In the genomic region with DNA sequence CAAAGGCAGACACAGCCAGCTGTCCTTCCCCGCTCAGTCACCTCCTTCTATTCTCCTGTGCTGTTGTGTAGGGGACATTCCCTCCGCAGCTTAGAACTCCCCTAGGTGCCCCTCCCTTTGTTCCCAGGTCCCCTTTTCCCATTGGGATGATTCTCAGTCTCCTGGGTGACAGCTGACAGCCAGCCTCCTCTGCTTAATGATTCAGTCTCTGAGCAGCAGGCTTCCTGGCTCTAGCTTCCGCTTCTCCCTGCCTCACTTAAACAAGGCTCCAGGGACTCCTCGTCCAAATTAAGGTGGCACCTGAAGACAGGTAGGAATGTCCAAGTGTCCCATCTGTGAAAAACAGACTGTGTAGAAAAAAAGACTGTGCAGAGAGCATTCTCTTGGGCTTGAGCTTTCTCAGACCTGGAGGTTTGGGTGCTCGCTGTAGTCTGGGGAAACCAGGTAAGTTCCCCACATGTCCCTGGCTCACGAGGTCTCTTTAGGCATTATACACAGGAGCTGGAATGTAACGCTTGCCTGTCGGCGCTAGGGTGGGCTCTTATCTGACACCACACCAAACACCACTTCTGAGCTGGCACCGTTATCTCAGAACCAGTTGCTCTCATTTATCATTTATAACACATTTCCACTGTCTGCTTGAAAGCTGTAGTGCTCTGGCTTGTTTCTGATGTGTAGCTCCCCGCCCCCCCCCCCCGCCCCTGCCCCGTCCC, we compare ENCODE assay signal across 10 mouse cellular contexts. TPM values are rescaled to one million over a fixed set of nuclear protein-coding genes. Genes with fewer than 3 reads are reported as not detected.
DNase-seq lines count a peak whose midpoint lies in the region; ATAC-seq and TF ChIP-seq lines count a peak whose summit lies in the region.
"Had no signal": no experiment of that assay in that cellular context is flagged by ENCODE, and none has a peak within 500 bp of the region (broad histone marks: within the 10 kb centered on the region; RNA-seq: fewer than 3 reads in every experiment).

No protein-coding gene starts in this region.

- no peak for TF ChIP-seq CTCF in hindbrain, postnatal 0 days (IDR thresholded peaks at IDR 0.05; ENCODE audit: low read depth)

- H3K4me3 ChIP-seq in kidney, embryonic 15.5 days (replicated peaks), result no peak overlapping the region
- H3K4me3 ChIP-seq in embryonic facial prominence, embryonic 10.5 days, result no peak overlapping the region
- H3K4me3 ChIP-seq in hindbrain, postnatal 0 days (ENCODE audit: low read length), result no peak overlapping the region
- H3K4me3 ChIP-seq in midbrain, embryonic 16.5 days (ENCODE audit: low read depth, low read length), result no peak overlapping the region

- no peak overlapping the region for H3K4me2 ChIP-seq in kidney, embryonic 15.5 days
- H3K4me2 ChIP-seq in hindbrain, postnatal 0 days (ENCODE audit: low read depth, low read length), result no peak overlapping the region
- H3K4me2 ChIP-seq in midbrain, embryonic 16.5 days (ENCODE audit: low read length), result no peak overlapping the region

- no peaks in the 10 kb centered on the region for H3K9me3 ChIP-seq in kidney, embryonic 15.5 days (replicated peaks)
- H3K9me3 ChIP-seq in embryonic facial prominence, embryonic 10.5 days, result no peaks in the 10 kb centered on the region
- H3K9me3 ChIP-seq in hindbrain, postnatal 0 days (ENCODE audit: low read length), result no peaks in the 10 kb centered on the region
- H3K9me3 ChIP-seq in midbrain, embryonic 16.5 days (replicated peaks; ENCODE audit: control insufficient read depth, low read length, poor library complexity, severe bottlenecking), result no peaks in the 10 kb centered on the region

- no peaks in the 10 kb centered on the region for H3K27me3 ChIP-seq in kidney, embryonic 15.5 days
- H3K27me3 ChIP-seq in embryonic facial prominence, embryonic 10.5 days (replicated peaks; ENCODE audit: low read depth, poor library complexity, severe bottlenecking), result no peaks in the 10 kb centered on the region
- H3K27me3 ChIP-seq in hindbrain, postnatal 0 days (ENCODE audit: insufficient read depth, low read length), result no peaks in the 10 kb centered on the region
- no peaks in the 10 kb centered on the region for H3K27me3 ChIP-seq in midbrain, embryonic 16.5 days (ENCODE audit: control insufficient read depth, insufficient read depth, low read depth, low read length)

- H3K27ac ChIP-seq in kidney, embryonic 15.5 days, result no peak overlapping the region
- H3K27ac ChIP-seq in embryonic facial prominence, embryonic 10.5 days (replicated peaks), result peak overlapping the region; percentile 65
- H3K27ac ChIP-seq in hindbrain, postnatal 0 days, result peak overlapping the region; percentile 51; the same call in 1 of the 2 replicates
- H3K27ac ChIP-seq in midbrain, embryonic 16.5 days (ENCODE audit: low read length), result peak overlapping the region; percentile 39

- whole genome bisulfite sequencing in kidney, embryonic 15.5 days, result 51% methylated on average over 13 of the region's 13 CpGs
- 61% methylated on average over 13 of the region's 13 CpGs for WGBS in embryonic facial prominence, embryonic 10.5 days
- 35% methylated on average over 13 of the region's 13 CpGs for WGBS in hindbrain, postnatal 0 days
- WGBS in midbrain, embryonic 16.5 days, result 30% methylated on average over 13 of the region's 13 CpGs

- H3K9ac ChIP-seq in kidney, embryonic 15.5 days, result no peak overlapping the region
- no peak overlapping the region for H3K9ac ChIP-seq in hindbrain, postnatal 0 days (replicated peaks; ENCODE audit: low read length)
- no peak overlapping the region for H3K9ac ChIP-seq in midbrain, embryonic 16.5 days (ENCODE audit: low read depth, low read length)

- ATAC-seq in kidney, embryonic 15.5 days (replicated peaks; ENCODE audit: low FRiP score), result 0 out of 2 replicates have a peak, but pooled peaks have one; percentile 36
- ATAC-seq in hindbrain, postnatal 0 days, result peak; percentile 40; the same call in 1 of the 2 replicates
- 0 out of 2 replicates have a peak, but pooled peaks have one; percentile 16 for ATAC-seq in midbrain, embryonic 16.5 days

- no peak for DNase-seq in kidney, postnatal 4 days
- DNase-seq in embryonic facial prominence, embryonic 10.5 days (ENCODE audit: low spot score), result no peak
- DNase-seq in hindbrain, postnatal 0 days (ENCODE audit: low spot score), result no peak
- DNase-seq in Muller cell, postnatal 12 days (ENCODE audit: inconsistent ontology term), result no peak
- DNase-seq in adrenal gland, postnatal 25 days, result no peak
- no peak for DNase-seq in spleen, postnatal 4 days (ENCODE audit: low spot score in 2 of 2)
- DNase-seq: thymus, adult 2 months had no signal

- H3K4me1 ChIP-seq in kidney, embryonic 15.5 days, result peaks cover 22% of the 10 kb centered on the region
- H3K4me1 ChIP-seq in embryonic facial prominence, embryonic 10.5 days, result peaks cover 42% of the 10 kb centered on the region
- H3K4me1 ChIP-seq in hindbrain, postnatal 0 days (ENCODE audit: insufficient read depth, low read length), result peaks cover 31% of the 10 kb centered on the region
- H3K4me1 ChIP-seq in midbrain, embryonic 16.5 days (ENCODE audit: control insufficient read depth, insufficient read depth, low read length), result peaks cover 34% of the 10 kb centered on the region

- no peaks in the 10 kb centered on the region for H3K36me3 ChIP-seq in kidney, embryonic 15.5 days
- peaks cover 18% of the 10 kb centered on the region for H3K36me3 ChIP-seq in embryonic facial prominence, embryonic 10.5 days (replicated peaks)
- no peaks in the 10 kb centered on the region for H3K36me3 ChIP-seq in hindbrain, postnatal 0 days (ENCODE audit: insufficient read depth, low read length)
- peaks cover 15% of the 10 kb centered on the region for H3K36me3 ChIP-seq in midbrain, embryonic 16.5 days (ENCODE audit: control insufficient read depth, insufficient read depth, low read length)

RNA-seq across cellular contexts. Expression of gene Abcg1, which starts 33.7 kb away (rescaled TPM):
- 7.1 and 7.5 TPM in 2 replicates for polyA plus RNA-seq in kidney, embryonic 15.5 days (2015; fragmentation: Nextera tagmentation; extraction: Ambion mirVana)
- polyA plus RNA-seq in embryonic facial prominence, embryonic 10.5 days (2016; fragmentation: Nextera tagmentation; extraction: Ambion mirVana), result 8.2 and 10.1 TPM in 2 replicates
- 34.9 and 40.7 TPM in 2 replicates for total RNA-seq in hindbrain, postnatal 0 days (2014; rRNA removed)
- polyA plus RNA-seq in hindbrain, postnatal 0 days (2015; fragmentation: Nextera tagmentation; extraction: Ambion mirVana), result 17.4 and 18.9 TPM in 2 replicates
- 23.7 and 24.3 TPM in 2 replicates for polyA plus RNA-seq in midbrain, embryonic 16.5 days (2015; fragmentation: Nextera tagmentation; extraction: Ambion mirVana)
- 5.6 and 15.8 TPM in 2 replicates for total RNA-seq in adrenal gland, postnatal 25 days (2021)

RNA-seq across cellular contexts. Expression of gene Tff3, which starts 38.3 kb away (rescaled TPM):
- 1.4 and 49.7 TPM in 2 replicates for polyA plus RNA-seq in kidney, embryonic 15.5 days (2015; fragmentation: Nextera tagmentation; extraction: Ambion mirVana)
- not detected in 2 replicates for polyA plus RNA-seq in embryonic facial prominence, embryonic 10.5 days (2016; fragmentation: Nextera tagmentation; extraction: Ambion mirVana)
- total RNA-seq in hindbrain, postnatal 0 days (2014; rRNA removed), result not detected in 2 replicates
- polyA plus RNA-seq in hindbrain, postnatal 0 days (2015; fragmentation: Nextera tagmentation; extraction: Ambion mirVana), result 0.44 and 0.55 TPM in 2 replicates
- polyA plus RNA-seq in midbrain, embryonic 16.5 days (2015; fragmentation: Nextera tagmentation; extraction: Ambion mirVana), result 0.70 and 1.3 TPM in 2 replicates
- not detected in 2 replicates for total RNA-seq in adrenal gland, postnatal 25 days (2021)
- total RNA-seq: left cerebral cortex, postnatal 14 days had no signal

RNA-seq across cellular contexts. Expression of gene Tff2, which starts 52.9 kb away (rescaled TPM):
- polyA plus RNA-seq in kidney, embryonic 15.5 days (2015; fragmentation: Nextera tagmentation; extraction: Ambion mirVana), result 1.1 and 1.6 TPM in 2 replicates
- polyA plus RNA-seq in embryonic facial prominence, embryonic 10.5 days (2016; fragmentation: Nextera tagmentation; extraction: Ambion mirVana), result not detected in 2 replicates
- not detected in 2 replicates for total RNA-seq in hindbrain, postnatal 0 days (2014; rRNA removed)
- polyA plus RNA-seq in hindbrain, postnatal 0 days (2015; fragmentation: Nextera tagmentation; extraction: Ambion mirVana), result not detected in 2 replicates
- polyA plus RNA-seq in midbrain, embryonic 16.5 days (2015; fragmentation: Nextera tagmentation; extraction: Ambion mirVana), result not detected in 2 replicates
- total RNA-seq in adrenal gland, postnatal 25 days (2021), result not detected in 2 replicates
- total RNA-seq: left cerebral cortex, postnatal 14 days had no signal
